Mouse (Mus musculus): Measurements from ENCODE around the gene Cald1. TPM values are rescaled to one million over a fixed set of nuclear protein-coding genes. Genes with fewer than 3 reads are reported as not detected.

Cald1 gene
- polyA plus RNA-seq, 1 experiment from 2014 or later, result 52.4 TPM

GRCm38 (mm10) chr6:34626586-34627245 is 28.4 kb downstream of the Cald1 start:
- DNase-seq (ENCODE audit: low spot score) (no peak), ATAC-seq (ENCODE audit: low FRiP score) (no peak)
- H3K9ac ChIP-seq, result no peak overlapping the region
- no peaks in the 10 kb centered on the region for H3K9me3 ChIP-seq (ENCODE audit: control insufficient read depth, low read length)
- no peaks in the 10 kb centered on the region for H3K27me3 ChIP-seq (ENCODE audit: control insufficient read depth, insufficient read depth, low read length)
- WGBS, result 89% methylated on average over 8 of the region's 8 CpGs
- H3K36me3 ChIP-seq (replicated peaks; ENCODE audit: control insufficient read depth, insufficient read depth), result no peaks in the 10 kb centered on the region
- no peak overlapping the region for H3K4me3 ChIP-seq (replicated peaks; ENCODE audit: low read length)
- no peak overlapping the region for H3K27ac ChIP-seq
- H3K4me1 ChIP-seq (replicated peaks; ENCODE audit: control insufficient read depth, insufficient read depth, low read length), result no peaks in the 10 kb centered on the region
- H3K4me2 ChIP-seq (replicated peaks), result no peak overlapping the region

- H3K9ac ChIP-seq, result no peak overlapping the region
- no peak overlapping the region for H3K4me2 ChIP-seq (replicated peaks)
- WGBS, result 48% methylated on average over 1 of the region's 1 CpGs
- no peaks in the 10 kb centered on the region for H3K9me3 ChIP-seq (ENCODE audit: control insufficient read depth, low read length)
- H3K4me3 ChIP-seq (replicated peaks; ENCODE audit: low read length), result no peak overlapping the region
- no peak overlapping the region for H3K27ac ChIP-seq
- ATAC-seq (ENCODE audit: low FRiP score) (no peak), DNase-seq (ENCODE audit: low spot score) (no peak)
- no peaks in the 10 kb centered on the region for H3K36me3 ChIP-seq (replicated peaks; ENCODE audit: control insufficient read depth, insufficient read depth)
- H3K27me3 ChIP-seq (ENCODE audit: control insufficient read depth, insufficient read depth, low read length), result no peaks in the 10 kb centered on the region
- H3K4me1 ChIP-seq (replicated peaks; ENCODE audit: control insufficient read depth, insufficient read depth, low read length), result no peaks in the 10 kb centered on the region
These were observed 29.8 kb downstream of the Cald1 start for GRCm38 (mm10) chr6:34628131-34628530.

- H3K27ac ChIP-seq, result no peak overlapping the region
- no peaks in the 10 kb centered on the region for H3K9me3 ChIP-seq (ENCODE audit: control insufficient read depth, low read length)
- no peaks in the 10 kb centered on the region for H3K36me3 ChIP-seq (replicated peaks; ENCODE audit: control insufficient read depth, insufficient read depth)
- DNase-seq (ENCODE audit: low spot score) (no peak), ATAC-seq (ENCODE audit: low FRiP score) (no peak)
- H3K4me2 ChIP-seq (replicated peaks), result no peak overlapping the region
- WGBS, result 66% methylated on average over 3 of the region's 3 CpGs
- H3K27me3 ChIP-seq (ENCODE audit: control insufficient read depth, insufficient read depth, low read length), result no peaks in the 10 kb centered on the region
- H3K9ac ChIP-seq, result no peak overlapping the region
- no peak overlapping the region for H3K4me3 ChIP-seq (replicated peaks; ENCODE audit: low read length)
- H3K4me1 ChIP-seq (replicated peaks; ENCODE audit: control insufficient read depth, insufficient read depth, low read length), result peaks cover 8% of the 10 kb centered on the region; the same call in 1 of the 2 replicates
These were observed 35.5 kb downstream of the Cald1 start for GRCm38 (mm10) chr6:34633776-34634175.

GRCm38 (mm10) chr6:34637588-34638438 is 39.5 kb downstream of the Cald1 start:
- no peak for DNase-seq (ENCODE audit: low spot score)
- no peaks in the 10 kb centered on the region for H3K9me3 ChIP-seq (ENCODE audit: control insufficient read depth, low read length)
- no peaks in the 10 kb centered on the region for H3K36me3 ChIP-seq (replicated peaks; ENCODE audit: control insufficient read depth, insufficient read depth)
- 63% methylated on average over 10 of the region's 10 CpGs for WGBS
- no peaks in the 10 kb centered on the region for H3K27me3 ChIP-seq (ENCODE audit: control insufficient read depth, insufficient read depth, low read length)
- no peak for ATAC-seq (ENCODE audit: low FRiP score)
- no peak overlapping the region for H3K4me3 ChIP-seq (replicated peaks; ENCODE audit: low read length)
- peaks cover 9% of the 10 kb centered on the region; the same call in 1 of the 2 replicates for H3K4me1 ChIP-seq (replicated peaks; ENCODE audit: control insufficient read depth, insufficient read depth, low read length)
- H3K4me2 ChIP-seq (replicated peaks), result no peak overlapping the region
- H3K27ac ChIP-seq, result no peak overlapping the region
- no peak overlapping the region for H3K9ac ChIP-seq

GRCm38 (mm10) chr6:34638667-34639066 is 40.4 kb downstream of the Cald1 start:
- DNase-seq (ENCODE audit: low spot score) (no peak), ATAC-seq (ENCODE audit: low FRiP score) (no peak)
- WGBS, result 47% methylated on average over 2 of the region's 2 CpGs
- Histone ChIP-seq H3K36me3 (replicated peaks; ENCODE audit: control insufficient read depth, insufficient read depth) (no peaks in the 10 kb centered on the region), H3K4me2 (replicated peaks) (no peak overlapping the region), H3K9ac (no peak overlapping the region), H3K4me1 (replicated peaks; ENCODE audit: control insufficient read depth, insufficient read depth, low read length) (peaks cover 9% of the 10 kb centered on the region; the same call in 1 of the 2 replicates), H3K9me3 (ENCODE audit: control insufficient read depth, low read length) (no peaks in the 10 kb centered on the region), H3K4me3 (replicated peaks; ENCODE audit: low read length) (no peak overlapping the region), H3K27ac (no peak overlapping the region), H3K27me3 (ENCODE audit: control insufficient read depth, insufficient read depth, low read length) (no peaks in the 10 kb centered on the region)

- H3K27ac ChIP-seq, result no peak overlapping the region
- H3K9me3 ChIP-seq (ENCODE audit: control insufficient read depth, low read length), result no peaks in the 10 kb centered on the region
- no peaks in the 10 kb centered on the region for H3K36me3 ChIP-seq (replicated peaks; ENCODE audit: control insufficient read depth, insufficient read depth)
- no peak overlapping the region for H3K4me3 ChIP-seq (replicated peaks; ENCODE audit: low read length)
- no peak overlapping the region for H3K4me2 ChIP-seq (replicated peaks)
- ATAC-seq (ENCODE audit: low FRiP score), result no peak
- H3K9ac ChIP-seq, result no peak overlapping the region
- WGBS, result 83% methylated on average over 9 of the region's 9 CpGs
- no peaks in the 10 kb centered on the region for H3K27me3 ChIP-seq (ENCODE audit: control insufficient read depth, insufficient read depth, low read length)
- DNase-seq (ENCODE audit: low spot score), result no peak
- H3K4me1 ChIP-seq (replicated peaks; ENCODE audit: control insufficient read depth, insufficient read depth, low read length), result peaks cover 9% of the 10 kb centered on the region; the same call in 1 of the 2 replicates
These were observed 41.9 kb downstream of the Cald1 start for GRCm38 (mm10) chr6:34640226-34640625.

GRCm38 (mm10) chr6:34641081-34641480 is 42.8 kb downstream of the Cald1 start:
- Histone ChIP-seq H3K4me1 (replicated peaks; ENCODE audit: control insufficient read depth, insufficient read depth, low read length) (peaks cover 9% of the 10 kb centered on the region; the same call in 1 of the 2 replicates), H3K9me3 (ENCODE audit: control insufficient read depth, low read length) (no peaks in the 10 kb centered on the region), H3K27ac (no peak overlapping the region), H3K9ac (no peak overlapping the region), H3K4me3 (replicated peaks; ENCODE audit: low read length) (no peak overlapping the region), H3K27me3 (ENCODE audit: control insufficient read depth, insufficient read depth, low read length) (no peaks in the 10 kb centered on the region), H3K36me3 (replicated peaks; ENCODE audit: control insufficient read depth, insufficient read depth) (no peaks in the 10 kb centered on the region), H3K4me2 (replicated peaks) (no peak overlapping the region)
- ATAC-seq (ENCODE audit: low FRiP score) (no peak), DNase-seq (ENCODE audit: low spot score) (no peak)

- Histone ChIP-seq H3K27me3 (ENCODE audit: control insufficient read depth, insufficient read depth, low read length) (no peaks in the 10 kb centered on the region), H3K4me2 (replicated peaks) (no peak overlapping the region), H3K36me3 (replicated peaks; ENCODE audit: control insufficient read depth, insufficient read depth) (no peaks in the 10 kb centered on the region), H3K9ac (no peak overlapping the region), H3K27ac (no peak overlapping the region), H3K4me3 (replicated peaks; ENCODE audit: low read length) (no peak overlapping the region), H3K9me3 (ENCODE audit: control insufficient read depth, low read length) (no peaks in the 10 kb centered on the region), H3K4me1 (replicated peaks; ENCODE audit: control insufficient read depth, insufficient read depth, low read length) (peaks cover 9% of the 10 kb centered on the region; the same call in 1 of the 2 replicates)
- WGBS, result 90% methylated on average over 5 of the region's 5 CpGs
- ATAC-seq (ENCODE audit: low FRiP score) (no peak), DNase-seq (ENCODE audit: low spot score) (no peak)
These were observed 43.8 kb downstream of the Cald1 start for GRCm38 (mm10) chr6:34642075-34642547.

- no peak overlapping the region for H3K9ac ChIP-seq
- WGBS, result 51% methylated on average over 5 of the region's 5 CpGs
- no peak overlapping the region for H3K4me3 ChIP-seq (replicated peaks; ENCODE audit: low read length)
- H3K36me3 ChIP-seq (replicated peaks; ENCODE audit: control insufficient read depth, insufficient read depth), result no peaks in the 10 kb centered on the region
- no peaks in the 10 kb centered on the region for H3K27me3 ChIP-seq (ENCODE audit: control insufficient read depth, insufficient read depth, low read length)
- H3K27ac ChIP-seq, result no peak overlapping the region
- no peaks in the 10 kb centered on the region for H3K4me1 ChIP-seq (replicated peaks; ENCODE audit: control insufficient read depth, insufficient read depth, low read length)
- ATAC-seq (ENCODE audit: low FRiP score) (no peak), DNase-seq (ENCODE audit: low spot score) (no peak)
- no peaks in the 10 kb centered on the region for H3K9me3 ChIP-seq (ENCODE audit: control insufficient read depth, low read length)
- no peak overlapping the region for H3K4me2 ChIP-seq (replicated peaks)
These were observed 49.9 kb downstream of the Cald1 start for GRCm38 (mm10) chr6:34648017-34648787.
